Mouse (Mus musculus) ovary, postnatal 14 days (tissue): ENCODE results near the gene Cyp2d22.

Experiments used
- DNase-seq: peaks from one replicate; pipeline ENCODE4 v3.0.0; 2022; ENCODE audit warnings: low spot score

Cyp2d22 gene

GRCm38 (mm10) chr15:82346580-82347302, 33.3 kb downstream of the Cyp2d22 start:
- no peak for DNase-seq

- DNase-seq, result peak; percentile 94
These were observed 34.1 kb downstream of the Cyp2d22 start for GRCm38 (mm10) chr15:82345820-82346470.

- no peak for DNase-seq
These were observed 35.1 kb downstream of the Cyp2d22 start for GRCm38 (mm10) chr15:82344971-82345370.

GRCm38 (mm10) chr15:82343368-82344287, 36.4 kb downstream of the Cyp2d22 start:
- DNase-seq, result no peak

- no peak for DNase-seq
These were observed 37.5 kb downstream of the Cyp2d22 start for GRCm38 (mm10) chr15:82342543-82342935.

- no peak for DNase-seq
These were observed 38.2 kb downstream of the Cyp2d22 start for GRCm38 (mm10) chr15:82341675-82342542.

- peak; percentile 58 for DNase-seq
These were observed 39.0 kb downstream of the Cyp2d22 start for GRCm38 (mm10) chr15:82341036-82341501.

- DNase-seq, result no peak
These were observed 39.5 kb downstream of the Cyp2d22 start for GRCm38 (mm10) chr15:82340414-82341035.

- DNase-seq, result no peak
These were observed 40.3 kb downstream of the Cyp2d22 start for GRCm38 (mm10) chr15:82339634-82340254.

- no peak for DNase-seq
These were observed 40.9 kb downstream of the Cyp2d22 start for GRCm38 (mm10) chr15:82339150-82339549.

- peak; percentile 96 for DNase-seq
These were observed 41.4 kb downstream of the Cyp2d22 start, which contains the start of the genes Naga, Pheta2 and Smdt1 for GRCm38 (mm10) chr15:82338593-82339112. Gene Naga, minus strand, starts transcription at chr15:82338925. Gene Pheta2, plus strand, starts transcription at chr15:82338942. Gene Smdt1, plus strand, starts transcription at chr15:82338959.

GRCm38 (mm10) chr15:82337875-82338274, 42.2 kb downstream of the Cyp2d22 start:
- DNase-seq, result no peak

- no peak for DNase-seq
These were observed 43.4 kb downstream of the Cyp2d22 start for GRCm38 (mm10) chr15:82336629-82337028.

GRCm38 (mm10) chr15:82335194-82335593, 44.9 kb downstream of the Cyp2d22 start:
- DNase-seq, result no peak

- no peak for DNase-seq
These were observed 54.7 kb downstream of the Cyp2d22 start for GRCm38 (mm10) chr15:82325382-82325781.

- DNase-seq, result no peak
These were observed 57.9 kb downstream of the Cyp2d22 start for GRCm38 (mm10) chr15:82322195-82322594.
